Mouse (Mus musculus) left cerebral cortex, adult 18-20 months (tissue): ENCODE data around the gene Epo. TPM values are rescaled to one million over a fixed set of nuclear protein-coding genes. Genes with fewer than 3 reads are reported as not detected.

ENCODE experiments used
- DNase-seq, 2 experiments: peaks; one replicate each; pipeline ENCODE4 v3.0.0; 2021 to 2022; ENCODE audit warnings: low spot score in 2 of 2, mixed read lengths in 1 of 2
- total RNA-seq, 2 experiments: library from RNA; stranded (reverse); gene quantifications; 2 replicates each; pipeline ENCODE4 v1.2.3; 2021

Gene Epo
- total RNA-seq, 2 experiments from 2014 or later, result not detected

DNA sequence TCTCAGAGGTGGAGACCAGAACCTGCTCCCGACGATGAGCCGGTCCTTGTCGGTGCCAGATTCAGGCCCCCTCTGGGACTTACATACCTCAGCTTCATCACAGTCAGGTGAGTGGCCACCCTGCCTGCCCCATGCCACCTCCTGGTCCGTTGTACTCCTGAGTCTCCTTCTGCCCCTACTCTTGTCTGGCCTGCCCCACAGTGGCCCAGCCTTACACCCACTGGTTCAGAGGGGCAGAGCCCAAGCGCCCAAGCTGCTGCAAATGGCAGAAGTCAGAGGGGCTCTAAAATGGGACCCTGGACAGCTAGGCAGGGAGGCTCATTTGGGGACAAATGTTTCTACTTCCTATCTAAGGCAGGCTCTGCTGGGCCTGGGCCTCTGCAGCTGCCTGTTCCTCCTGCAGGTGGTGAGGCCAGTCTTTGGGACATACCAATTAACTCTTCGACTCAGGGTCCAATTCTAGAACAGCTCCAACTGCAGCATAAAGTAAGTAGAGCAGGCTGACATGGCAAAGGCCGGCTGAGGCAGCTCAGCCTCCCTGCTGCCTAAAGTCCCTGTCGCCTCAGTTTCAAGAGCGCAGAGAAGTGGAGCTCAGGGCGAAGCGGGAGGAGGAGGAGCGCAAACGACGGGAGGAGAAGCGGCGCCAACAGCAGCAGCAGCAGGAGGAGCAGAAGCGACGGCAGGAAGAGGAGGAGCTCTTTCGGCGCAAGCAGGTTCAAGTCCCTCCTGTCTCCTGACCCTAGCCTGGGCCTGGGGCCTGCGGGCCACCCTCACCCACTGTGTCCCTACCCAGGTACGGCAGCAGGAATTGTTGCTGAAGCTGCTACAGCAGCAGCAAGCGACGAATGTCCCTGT is 9.4 kb downstream of the Epo start:
- no peak for DNase-seq

DNA sequence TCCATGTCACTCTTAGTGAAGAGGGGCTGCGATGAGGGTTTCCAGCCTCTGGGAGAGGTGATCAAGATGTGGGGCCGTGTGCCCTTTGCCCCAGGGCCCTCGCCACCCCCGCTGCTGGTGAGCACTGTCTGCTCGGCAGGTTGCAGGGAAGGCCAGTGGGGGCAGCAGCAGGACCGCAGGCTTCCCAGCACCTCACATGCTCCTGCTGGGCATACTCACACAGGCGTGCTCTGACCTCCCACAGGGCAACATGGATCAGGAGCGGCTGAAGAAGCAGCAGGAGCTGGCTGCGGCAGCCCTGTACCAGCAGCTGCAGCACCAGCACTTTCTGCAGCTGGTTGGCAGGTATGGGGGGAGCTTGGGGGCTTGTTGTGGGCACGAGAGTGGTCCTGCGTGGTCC is 10.3 kb downstream of the Epo start:
- DNase-seq, result no peak

DNA sequence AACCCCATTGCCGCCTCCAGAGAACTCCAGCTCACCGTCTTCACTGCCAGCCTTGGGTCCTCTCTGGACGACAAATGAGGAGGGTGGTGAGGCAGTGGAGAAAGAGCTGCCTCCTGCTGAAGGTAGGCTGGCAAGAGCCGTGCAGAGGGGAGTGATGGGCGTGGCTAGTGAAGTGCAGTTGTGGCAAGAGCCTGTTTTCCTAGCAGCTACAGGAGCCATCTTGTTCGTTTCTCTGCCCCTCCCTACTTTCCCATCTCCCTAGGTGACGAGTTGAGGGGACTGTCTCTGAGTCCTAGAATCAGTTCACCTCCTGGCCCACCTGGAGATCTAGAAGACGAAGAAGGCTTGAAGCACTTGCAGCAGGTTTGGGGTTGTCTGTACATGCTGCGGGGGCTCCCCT is 11.2 kb downstream of the Epo start:
- DNase-seq, result no peak

DNA sequence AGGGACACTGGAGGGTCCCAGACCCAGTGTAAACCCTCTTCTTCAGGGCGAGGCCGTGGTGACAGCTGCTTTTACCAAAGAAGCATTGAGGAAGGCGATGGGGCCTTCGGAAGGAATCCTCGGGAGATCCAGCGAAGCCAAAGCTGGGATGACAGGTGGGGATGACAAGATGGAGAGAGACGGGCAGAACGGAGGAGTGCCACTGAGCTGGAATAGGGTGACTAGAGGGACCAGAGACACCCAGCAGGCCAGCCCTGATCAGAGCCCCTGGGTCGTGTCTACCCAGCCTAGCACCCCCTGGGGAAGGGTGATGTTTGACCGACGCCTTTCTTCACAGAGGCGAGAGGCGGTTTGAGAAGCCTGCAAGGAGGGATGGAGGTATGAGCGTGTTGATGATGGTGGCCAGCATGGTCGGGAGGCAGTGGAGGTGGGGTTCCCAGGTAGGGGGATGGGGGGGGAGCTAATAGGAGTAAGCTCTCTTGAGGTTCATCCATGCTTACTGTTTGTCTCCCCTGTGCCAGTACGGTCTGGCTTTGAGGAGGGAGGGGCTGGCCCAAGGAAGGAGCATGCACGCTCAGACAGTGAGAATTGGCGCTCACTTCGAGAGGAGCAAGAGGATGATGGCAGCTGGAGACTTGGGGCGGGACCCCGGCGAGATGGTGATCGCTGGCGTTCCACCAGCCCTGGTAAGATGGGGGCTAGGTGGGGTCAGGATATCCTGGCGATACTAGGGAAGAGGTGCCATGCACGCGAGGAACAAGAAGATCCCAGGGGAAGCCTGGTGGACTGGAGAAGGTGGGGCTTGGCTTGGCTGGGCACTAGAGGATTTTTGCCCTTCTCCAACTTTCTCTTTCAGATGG is 13.1 kb downstream of the Epo start:
- DNase-seq, result no peak

DNA sequence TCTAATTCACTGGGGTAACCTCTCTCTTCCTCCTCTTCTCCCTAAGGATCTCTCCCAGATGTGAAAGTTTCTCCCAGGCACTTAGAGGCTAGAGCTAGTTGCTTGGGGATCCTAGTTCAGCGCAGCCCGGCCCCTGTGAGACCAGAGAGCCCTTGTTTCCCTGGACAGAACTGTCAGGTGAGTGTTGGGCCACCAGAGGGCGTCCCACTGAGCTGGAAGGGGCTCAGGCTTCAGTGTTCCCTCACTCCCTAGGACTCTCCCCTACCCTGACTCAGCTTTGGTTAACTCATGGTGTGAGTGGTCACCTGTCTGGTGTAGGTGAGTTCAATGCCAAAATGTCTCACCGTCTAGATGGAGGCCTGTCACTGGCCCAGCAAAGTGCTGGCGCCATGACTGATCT is 14.6 kb downstream of the Epo start, which contains the start of gene Gigyf1:
Gigyf1 (plus strand) TSS at position 113 of the 400 bp plus-strand sequence.
- DNase-seq, result peak in 1 of 2 experiments; percentile 38

DNA sequence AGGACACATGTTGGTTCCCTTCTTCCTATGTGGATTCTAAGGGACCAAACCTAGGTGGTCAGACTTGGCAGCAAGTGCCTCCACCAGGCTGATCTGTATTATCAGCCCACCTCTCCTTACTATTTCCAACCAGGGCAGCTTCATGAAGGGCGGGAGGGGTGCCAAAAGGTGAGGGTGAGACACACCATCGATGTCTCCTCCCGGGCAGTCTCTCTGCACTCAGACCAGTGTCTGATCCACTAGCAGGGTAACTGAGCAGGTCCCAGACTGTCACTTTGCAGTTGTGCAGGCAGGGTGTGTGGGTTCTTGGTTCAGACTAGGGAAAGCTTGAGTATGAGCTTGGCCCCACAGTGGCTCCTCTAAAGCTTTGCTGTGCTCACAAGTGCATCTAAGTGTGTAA is 18.2 kb downstream of the Epo start:
- no peak for DNase-seq

DNA sequence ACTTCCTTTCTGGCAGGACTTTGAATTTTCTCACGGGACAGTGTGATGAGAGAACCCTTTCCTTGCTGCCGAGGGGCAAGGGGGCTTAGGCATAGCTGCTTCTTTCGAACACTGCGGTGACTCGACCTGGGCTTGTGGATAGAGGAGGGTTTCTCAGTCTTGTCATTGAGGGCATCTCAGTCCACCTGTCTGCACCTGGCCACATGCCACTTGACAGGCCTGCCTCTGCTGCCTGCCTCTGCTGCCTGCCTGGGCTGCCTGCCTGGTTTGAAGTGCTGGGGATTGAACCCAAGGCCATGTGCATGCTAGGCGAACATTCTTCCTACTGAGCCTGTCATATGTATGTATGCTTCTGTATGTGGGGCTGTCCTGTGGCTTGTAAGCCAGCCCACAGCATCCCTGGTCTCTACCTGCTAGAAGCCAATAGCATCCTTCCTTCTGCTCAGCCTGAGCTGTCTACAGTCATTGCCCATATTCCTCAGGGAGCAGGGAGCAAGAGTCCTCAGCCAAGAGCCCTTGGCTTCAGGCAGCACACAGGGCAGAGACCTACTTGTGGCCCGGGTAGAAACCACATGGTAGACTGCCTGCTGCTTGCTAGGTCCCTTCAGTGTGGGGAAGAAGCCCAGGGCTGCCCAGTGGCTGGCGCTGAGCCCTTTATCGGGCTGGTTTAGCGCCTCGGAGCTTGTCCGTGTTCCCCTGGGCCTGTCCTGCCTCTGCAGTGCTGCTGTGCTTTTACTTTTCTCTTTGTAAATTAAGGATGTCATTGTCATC is 18.9 kb downstream of the Epo start:
- no peak for DNase-seq

DNA sequence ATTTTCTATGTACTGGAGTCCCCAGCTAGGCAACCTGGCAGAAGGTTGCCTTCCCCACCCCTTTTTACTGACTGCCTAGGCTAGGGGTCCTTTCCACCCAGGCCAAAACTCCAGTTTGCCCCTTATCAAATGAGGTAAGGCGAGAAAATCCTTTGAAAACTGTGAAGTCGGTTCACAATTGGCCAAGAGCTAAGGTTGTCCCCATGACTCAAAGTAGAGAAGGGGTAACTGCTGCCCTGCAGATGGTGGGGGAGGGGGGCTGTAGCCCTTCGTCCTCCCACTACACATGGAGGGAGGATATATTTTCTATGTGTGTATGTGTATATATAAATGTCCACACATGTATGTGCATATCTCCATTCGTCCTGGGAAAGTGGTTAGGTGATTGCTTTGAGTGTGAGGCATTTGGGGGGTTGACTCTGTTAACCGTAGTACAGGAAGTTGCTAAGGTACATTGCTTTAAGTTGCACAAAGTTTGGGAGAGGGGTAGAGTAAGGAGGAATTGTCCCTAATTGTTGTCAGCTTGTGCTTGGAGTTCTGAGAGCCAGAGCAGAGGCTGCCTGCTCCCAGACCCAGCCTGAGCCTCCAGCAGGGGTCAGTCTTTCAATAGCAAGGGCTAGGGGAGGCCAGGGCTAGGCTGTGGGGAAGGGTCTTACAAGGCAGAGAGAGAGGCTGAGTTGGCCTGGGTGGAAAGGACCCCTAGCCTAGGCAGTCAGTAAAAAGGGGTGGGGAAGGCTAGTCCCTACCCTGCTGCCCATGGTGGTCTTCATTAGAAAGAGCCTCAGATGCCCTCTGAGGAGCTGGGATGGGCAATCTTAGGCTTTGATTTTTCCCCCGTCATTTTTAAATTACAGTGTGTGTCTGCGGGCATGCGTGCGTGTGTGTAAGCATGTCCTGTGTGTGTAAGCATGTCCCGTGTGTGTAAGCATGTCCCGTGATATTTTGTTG is 19.9 kb downstream of the Epo start:
- DNase-seq, result no peak

DNA sequence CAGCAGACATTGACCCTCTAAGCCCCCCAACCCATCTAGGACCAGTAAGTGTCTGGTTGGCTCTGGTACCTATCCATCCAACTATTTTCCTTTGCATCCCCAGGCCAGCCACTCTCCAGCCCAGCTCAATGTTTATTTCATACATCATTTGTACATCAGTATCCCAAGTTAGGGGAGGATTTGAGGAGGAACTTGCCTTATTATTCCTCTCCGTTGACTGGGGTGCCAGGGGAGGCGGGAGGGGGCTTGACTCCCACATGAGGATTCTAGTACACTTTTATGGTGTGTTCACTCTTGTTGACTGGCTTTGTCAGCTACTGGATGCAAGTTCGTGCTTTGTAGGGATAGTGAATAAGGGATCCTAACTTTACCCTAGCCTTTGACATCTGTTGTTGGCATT is 21.3 kb downstream of the Epo start:
- no peak for DNase-seq

DNA sequence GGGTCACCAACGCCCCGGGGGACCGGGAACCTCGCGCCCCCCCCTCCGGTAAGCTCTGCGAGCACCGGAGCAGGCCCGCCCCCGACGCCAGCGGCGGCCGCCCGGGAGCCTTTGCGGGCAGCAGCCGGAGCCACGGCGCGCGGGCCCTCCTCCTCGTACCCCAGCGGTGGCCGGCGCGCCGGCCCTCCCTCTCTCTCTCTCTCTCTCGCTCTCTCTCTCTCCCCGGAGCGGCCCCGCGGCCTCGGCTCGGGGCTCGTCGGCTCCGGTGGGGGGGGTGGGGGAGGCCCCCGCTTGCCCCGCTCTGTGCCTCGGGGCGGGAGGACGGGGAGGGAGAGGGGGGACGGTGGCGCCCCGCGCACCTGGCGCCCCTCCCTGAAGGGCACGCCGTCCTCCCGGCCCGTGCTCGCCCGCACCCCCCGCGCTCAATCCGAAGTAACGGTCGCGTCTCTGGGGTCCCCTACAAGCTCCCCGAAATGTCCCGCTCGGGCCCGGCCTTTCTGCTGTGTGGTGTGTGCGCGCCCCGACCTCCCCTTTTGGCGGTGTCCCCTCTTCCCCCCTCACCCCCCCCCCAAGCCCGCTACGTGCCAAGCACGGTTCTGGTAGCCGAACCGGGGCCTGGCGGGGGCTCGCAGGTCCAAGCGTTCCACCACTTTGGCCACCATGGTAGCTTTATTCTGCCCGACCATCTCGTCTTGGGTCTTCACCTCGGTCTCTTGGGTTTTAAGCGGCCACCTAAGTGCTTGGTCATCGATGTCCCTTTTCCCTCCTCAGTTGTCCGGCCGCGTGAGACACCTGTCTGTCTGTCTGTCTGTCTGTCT is 22.3 kb downstream of the Epo start:
- DNase-seq, result peak in 1 of 2 experiments; percentile 52

DNA sequence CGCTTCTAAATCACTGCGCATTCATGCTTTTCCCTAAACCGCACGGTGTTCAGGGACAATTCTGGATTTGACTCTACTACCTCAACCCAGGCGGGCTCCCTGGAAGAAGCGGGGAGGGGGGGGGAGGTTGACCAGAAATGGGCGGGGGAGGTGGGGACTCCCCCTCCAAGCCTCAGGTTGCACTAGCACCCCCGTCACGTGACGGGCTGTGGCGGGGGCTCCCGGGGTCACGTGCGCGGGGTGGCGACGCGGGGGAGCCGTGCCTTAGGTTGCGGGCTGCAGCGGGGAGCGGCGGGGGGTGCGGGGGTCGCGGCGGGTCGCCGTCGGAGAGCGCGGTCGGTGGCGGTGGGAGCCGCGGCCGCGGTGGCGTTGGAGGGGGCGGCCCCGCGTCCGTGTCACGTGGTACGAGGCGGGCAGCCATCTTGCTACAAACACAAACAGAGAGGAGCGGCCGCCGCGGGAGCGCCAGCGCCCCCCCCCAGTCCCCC is 23.0 kb downstream of the Epo start:
- peak; percentile 72 to 82 for DNase-seq

DNA sequence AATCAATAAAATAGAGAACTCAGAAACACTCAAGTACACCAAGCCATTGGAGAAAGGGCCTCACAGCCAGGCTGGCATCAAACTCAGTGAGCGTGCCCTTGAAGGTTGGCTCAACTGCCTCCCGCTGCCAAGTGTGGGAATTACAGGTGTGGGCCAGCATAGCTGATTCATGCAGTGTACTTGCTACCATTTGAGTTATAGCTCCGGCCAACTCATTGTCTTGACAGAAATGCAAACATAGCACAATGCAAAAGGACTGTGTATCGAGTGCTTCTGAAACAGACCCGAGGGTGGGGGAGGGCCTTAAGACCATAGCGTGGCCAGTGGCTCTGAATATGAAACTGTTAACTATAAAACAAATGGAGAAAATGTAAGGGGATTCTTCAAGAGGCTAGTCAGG is 29.0 kb downstream of the Epo start:
- no peak for DNase-seq

DNA sequence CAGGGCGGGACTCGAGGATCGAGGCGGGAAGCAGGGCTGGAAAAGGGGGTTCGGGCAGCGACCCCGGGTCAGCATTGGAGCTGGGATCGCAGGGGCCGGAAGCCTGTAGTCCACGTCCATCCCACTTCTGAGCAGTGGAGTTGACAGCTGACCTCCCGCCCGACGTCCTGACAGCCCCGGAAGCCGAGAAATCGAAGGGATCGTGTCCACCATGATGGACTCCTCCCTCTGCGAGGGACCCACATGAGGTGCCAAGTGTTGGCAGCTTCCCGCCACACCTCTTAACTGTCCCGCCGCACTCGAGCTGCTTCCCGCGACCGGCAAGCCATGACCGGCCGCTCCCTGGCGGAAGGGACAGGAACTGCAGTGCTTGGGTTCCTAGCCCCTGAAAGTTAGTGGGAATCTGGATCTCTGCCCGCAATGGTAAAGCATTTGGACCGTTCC is 30.4 kb downstream of the Epo start:
- DNase-seq, result peak; percentile 75 to 77

DNA sequence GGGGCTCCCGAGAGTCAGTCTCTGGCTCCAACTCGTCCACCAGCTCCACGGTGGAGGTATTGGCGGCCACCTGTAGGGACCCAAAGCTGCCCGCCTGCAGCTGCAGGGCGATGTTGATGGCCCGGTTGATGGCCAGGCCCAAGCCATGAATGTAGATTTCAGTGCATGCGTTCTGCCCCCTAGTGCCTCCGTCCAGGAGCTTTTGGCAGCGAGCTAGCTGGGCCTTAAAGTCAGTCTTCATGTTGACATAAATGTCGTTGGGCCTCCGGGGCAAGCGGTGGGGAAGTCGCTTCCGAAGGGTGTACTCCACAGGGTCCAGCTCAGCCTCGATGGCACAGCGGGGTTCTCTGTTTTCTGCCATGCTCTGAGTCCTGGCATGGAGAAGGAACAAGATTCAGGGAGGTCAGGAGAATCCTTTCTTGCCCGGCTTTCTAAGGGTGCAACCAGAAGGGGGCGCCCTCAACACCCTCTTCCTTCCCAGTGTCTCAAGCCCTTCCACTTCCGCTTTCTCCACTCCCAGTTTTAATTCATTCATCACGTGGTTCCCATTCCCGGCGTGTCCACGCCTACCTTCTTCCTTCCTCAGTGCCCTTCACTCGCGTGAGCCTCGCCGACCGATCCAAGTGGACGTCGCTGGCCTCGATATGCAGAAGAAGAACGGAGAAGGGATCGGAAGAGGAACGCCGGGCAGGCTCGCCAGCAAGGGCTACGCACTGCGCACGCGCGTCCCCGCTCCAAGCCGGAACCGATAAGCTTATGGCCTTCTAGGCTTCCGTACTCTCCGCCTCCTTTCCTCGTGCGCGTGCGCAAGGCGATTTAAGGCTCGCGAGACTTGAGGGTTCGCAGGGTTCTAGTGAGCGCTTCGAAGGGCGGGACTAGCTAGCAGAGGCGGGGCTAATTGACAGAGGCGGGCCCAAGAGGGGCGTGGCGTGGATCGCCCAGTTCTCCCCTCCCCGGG is 31.1 kb downstream of the Epo start, which contains the start of gene Pop7:
Pop7 (minus strand) TSS at position 810 of the 958 bp plus-strand sequence.
- peak; percentile 100 for DNase-seq

DNA sequence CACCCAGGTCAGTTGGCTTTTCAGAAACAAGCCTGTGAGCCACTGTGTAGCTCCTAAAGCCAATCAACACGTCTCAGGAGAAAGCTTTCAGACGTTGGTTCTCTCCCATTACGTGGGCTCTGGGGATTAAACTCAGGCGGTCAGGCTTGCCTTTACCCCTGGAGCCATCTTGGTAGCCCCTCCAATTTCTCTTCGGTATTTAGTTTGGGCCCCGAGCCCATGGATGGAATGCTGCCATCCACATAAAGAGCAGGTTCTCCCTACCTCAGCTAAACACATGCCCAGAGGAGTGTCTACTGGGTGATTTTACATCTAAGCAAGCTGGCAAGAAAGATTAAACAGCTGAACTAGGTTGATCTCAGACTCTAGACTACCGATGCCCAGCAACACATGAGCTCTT is 32.9 kb downstream of the Epo start:
- no peak for DNase-seq

DNA sequence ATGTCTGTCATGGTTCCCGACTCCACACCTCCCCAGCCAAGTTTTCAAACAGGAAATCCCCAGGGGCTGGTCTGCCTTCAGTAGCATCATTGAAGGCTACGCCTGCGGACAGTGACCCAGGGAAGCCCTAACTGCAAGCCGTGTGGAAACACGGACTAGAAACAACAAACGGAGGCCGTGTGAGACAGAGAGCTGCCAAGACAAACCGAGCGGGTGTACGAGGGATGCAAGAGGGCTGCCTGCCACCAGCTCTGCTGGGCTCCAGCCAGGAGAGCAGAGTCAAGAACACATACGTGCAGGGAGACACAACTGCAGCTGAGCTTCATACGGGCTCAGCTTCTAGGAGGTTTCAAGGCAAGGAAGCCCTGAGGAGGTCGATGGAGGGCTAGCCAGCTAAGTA is 39.2 kb downstream of the Epo start:
- no peak for DNase-seq

DNA sequence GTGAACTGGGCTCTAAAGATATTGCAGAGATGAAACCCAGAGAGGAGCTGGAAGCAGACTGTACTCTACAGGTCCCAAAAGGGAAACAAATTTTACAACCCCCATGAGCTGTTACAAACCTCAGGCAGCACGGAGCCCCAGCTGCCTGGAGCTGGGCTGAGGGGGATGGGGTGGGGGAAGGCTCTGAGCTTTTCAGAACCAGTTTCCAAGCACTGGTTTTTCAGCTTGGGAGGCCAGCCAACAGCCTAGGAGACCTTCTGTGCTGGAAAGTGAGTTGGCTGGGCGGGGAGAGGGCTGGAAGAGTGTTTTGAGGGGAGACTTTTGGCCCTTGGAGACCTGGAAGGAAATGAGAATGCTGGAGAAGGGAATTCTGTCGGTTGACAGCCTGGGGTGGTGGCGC is 41.5 kb downstream of the Epo start:
- no peak for DNase-seq

DNA sequence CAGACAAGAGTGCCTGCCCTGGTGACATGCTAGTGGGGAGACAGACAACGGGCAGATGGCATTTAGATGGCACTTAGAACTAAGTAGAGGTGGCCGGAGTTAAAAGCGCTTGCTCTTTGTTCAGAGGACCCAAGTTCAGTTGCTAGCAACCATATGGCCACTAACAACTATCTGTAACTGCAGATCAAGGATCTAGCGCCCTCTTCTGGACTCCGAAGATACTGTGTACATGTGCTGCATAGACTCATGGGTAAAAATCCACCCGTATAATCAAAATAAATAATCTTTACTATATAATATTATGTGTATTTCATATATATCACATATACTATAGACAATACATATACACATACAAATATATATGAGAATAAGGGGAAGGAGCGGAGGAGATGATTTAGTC is 45.4 kb downstream of the Epo start:
- no peak for DNase-seq
